Mouse (Mus musculus): Measurements from ENCODE around the gene Gm11985. TPM values are rescaled to one million over a fixed set of nuclear protein-coding genes. Genes with fewer than 3 reads are reported as not detected.

Gm11985 gene
- total RNA-seq, 2 experiments from 2014 or later: not detected

Other genes with a start within 250 kb of the Gm11985 start
- not detected in 2 replicates for gene Adcy1, start 125.1 kb downstream of the Gm11985 start, total RNA-seq (2015; ENCODE audit: low replicate concordance)
- gene Adcy1, start 125.1 kb downstream of the Gm11985 start, total RNA-seq (2017; ENCODE audit: low replicate concordance): not detected in 2 replicates
- gene Igfbp1, start 9.2 kb upstream of the Gm11985 start, total RNA-seq (2015; ENCODE audit: low replicate concordance): not detected in 2 replicates
- gene Igfbp1, start 9.2 kb upstream of the Gm11985 start, total RNA-seq (2017; ENCODE audit: low replicate concordance): not detected in 2 replicates
- gene Igfbp3, start 25.4 kb upstream of the Gm11985 start, total RNA-seq (2015; ENCODE audit: low replicate concordance): 0.42 TPM in 1 of 2 replicates, not detected in the other
- not detected in 2 replicates for gene Igfbp3, start 25.4 kb upstream of the Gm11985 start, total RNA-seq (2017; ENCODE audit: low replicate concordance)